Mouse (Mus musculus) heart, embryonic 11.5 days (tissue): ENCODE data around the gene Gm17949. TPM values are rescaled to one million over a fixed set of nuclear protein-coding genes. Genes with fewer than 3 reads are reported as not detected.

ENCODE experiments used
- ATAC-seq: fragments of 200-750 bp; cut with Nextera tagmentation; replicated peaks from 2 replicates; pipeline ENCODE4 v1.8.0; 2017; ENCODE audit warnings: moderate library complexity; ENCODE audit not compliant: insufficient number of reproducible peaks, low FRiP score, low TSS enrichment
- H3K27ac ChIP-seq: fragments of 300-500 bp; sonication (generic); 2 replicates; pipeline ENCODE4 v1.5.1; 2014; ENCODE audit warnings: mild to moderate bottlenecking, low read depth, low read length
- H3K27me3 ChIP-seq: fragments of 300-500 bp; sonication (generic); 2 replicates; pipeline ENCODE4 v1.6.1; 2014; ENCODE audit warnings: mild to moderate bottlenecking, low read length, mixed read lengths; ENCODE audit not compliant: control insufficient read depth, insufficient read depth
- H3K36me3 ChIP-seq: fragments of 300-500 bp; sonication (generic); 2 replicates; pipeline ENCODE4 v1.6.1; 2014; ENCODE audit warnings: mild to moderate bottlenecking, low read length, moderate library complexity, mixed read lengths; ENCODE audit not compliant: control insufficient read depth, insufficient read depth
- H3K4me1 ChIP-seq: fragments of 300-500 bp; sonication (generic); 2 replicates; pipeline ENCODE4 v1.6.1; 2014; ENCODE audit warnings: low read length; ENCODE audit not compliant: control insufficient read depth, insufficient read depth
- H3K4me2 ChIP-seq: fragments of 300-500 bp; sonication (generic); 2 replicates; pipeline ENCODE4 v1.6.1; 2014; ENCODE audit warnings: mild to moderate bottlenecking, moderate library complexity
- H3K4me3 ChIP-seq: fragments of 300-500 bp; sonication (generic); 2 replicates; pipeline ENCODE4 v1.5.1; 2014; ENCODE audit warnings: low read depth, low read length
- H3K9ac ChIP-seq: fragments of 300-500 bp; sonication (generic); 2 replicates; pipeline ENCODE4 v1.6.1; 2014; ENCODE audit warnings: mild to moderate bottlenecking, low read depth, low read length, moderate library complexity
- H3K9me3 ChIP-seq: fragments of 300-500 bp; sonication (generic); replicated peaks from 2 replicates; pipeline ENCODE4 v1.6.1; 2016; ENCODE audit warnings: low read length; ENCODE audit not compliant: control insufficient read depth
- WGBS: fragments of 180-500 bp; shearing (Covaris S2); extraction: QIAGEN DNeasy Blood & Tissue Kit; methylation state at CpG from one replicate; pipeline ENCODE4 v1.1.7; 2014; ENCODE audit not compliant: insufficient replicate concordance; 5-methylcytosine and 5-hydroxymethylcytosine counted together
- polyA plus RNA-seq: library from polyadenylated mRNA; unstranded; fragments of >200 nt; fragmentation: Nextera tagmentation; extraction: Ambion mirVana; gene quantifications from 2 replicates; pipeline ENCODE4 v1.2.1, GENCODE M21; 2014

The Gm17949 gene
- polyA plus RNA-seq, 1 experiment from 2014 or later, result 0.17 TPM

GRCm38 (mm10) chr17:57020960-57021359, 9.7 kb downstream of the Gm17949 start:
- H3K4me3 ChIP-seq, result no peak overlapping the region
- WGBS, result 87% methylated on average over 5 of the region's 5 CpGs
- ATAC-seq, result no peak

DNA sequence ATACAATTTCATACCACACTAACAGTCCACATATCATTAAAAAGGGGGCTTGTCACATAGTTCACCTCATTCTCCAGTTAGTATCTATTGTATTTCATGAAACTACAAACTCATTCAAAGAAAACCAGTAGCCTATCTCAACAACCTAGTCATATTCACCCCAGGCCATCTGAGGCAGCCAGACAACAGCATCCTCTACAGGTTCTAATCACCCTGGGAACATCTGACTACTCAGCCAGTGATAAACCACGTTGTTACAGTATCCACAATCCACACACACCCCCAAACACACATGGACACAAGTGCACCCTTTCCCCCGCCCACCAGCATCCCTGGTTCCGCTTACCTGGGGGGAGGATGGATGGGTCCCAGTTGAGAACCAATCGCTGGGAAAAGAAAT, 16.2 kb downstream of the Gm17949 start:
- H3K4me3 ChIP-seq, result no peak overlapping the region
- no peaks in the 10 kb centered on the region for H3K27me3 ChIP-seq
- peaks cover 46% of the 10 kb centered on the region for H3K36me3 ChIP-seq
- H3K4me1 ChIP-seq, result peaks cover 13% of the 10 kb centered on the region
- no peak overlapping the region for H3K9ac ChIP-seq
- WGBS, result 82% methylated on average over 4 of the region's 4 CpGs
- H3K9me3 ChIP-seq, result no peaks in the 10 kb centered on the region
- no peak overlapping the region for H3K27ac ChIP-seq
- no peak overlapping the region for H3K4me2 ChIP-seq
- no peak for ATAC-seq

More at GRCm38 (mm10) chr17:57020960-57021359, 9.7 kb downstream of the Gm17949 start:
- Histone ChIP-seq H3K4me1 (no peaks in the 10 kb centered on the region), H3K9ac (no peak overlapping the region), H3K4me2 (no peak overlapping the region), H3K27ac (no peak overlapping the region), H3K27me3 (no peaks in the 10 kb centered on the region), H3K36me3 (peaks cover 43% of the 10 kb centered on the region), H3K9me3 (no peaks in the 10 kb centered on the region)

GRCm38 (mm10) chr17:57029691-57030090, 18.4 kb downstream of the Gm17949 start:
- 33% methylated on average over 8 of the region's 8 CpGs for WGBS
- H3K4me3 ChIP-seq, result peak overlapping the region; percentile 97
- 0 out of 2 replicates have a peak overlapping the region, but pooled peaks have one; percentile 96 for H3K27ac ChIP-seq
- H3K9ac ChIP-seq, result peak overlapping the region; percentile 98
- H3K27me3 ChIP-seq, result no peaks in the 10 kb centered on the region
- peak overlapping the region; percentile 98 for H3K4me2 ChIP-seq
- ATAC-seq, result no peak
- H3K36me3 ChIP-seq, result peaks cover 23% of the 10 kb centered on the region
- peaks cover 13% of the 10 kb centered on the region for H3K4me1 ChIP-seq
- no peaks in the 10 kb centered on the region for H3K9me3 ChIP-seq

GRCm38 (mm10) chr17:57030931-57031660, 19.8 kb downstream of the Gm17949 start, which contains the start of gene Khsrp:
TSS of gene Khsrp (minus strand) at chr17:57031522.
- Histone ChIP-seq H3K4me1 (peaks cover 13% of the 10 kb centered on the region), H3K27me3 (no peaks in the 10 kb centered on the region), H3K4me3 (peak within 1 kb of the TSS; percentile 97), H3K9ac (peak within 1 kb of the TSS; percentile 98), H3K4me2 (peak within 1 kb of the TSS; percentile 98), H3K36me3 (peaks cover 15% of the 10 kb centered on the region), H3K27ac (peak within 1 kb of the TSS; percentile 96), H3K9me3 (no peaks in the 10 kb centered on the region)
- no peak for ATAC-seq
- under 1% methylated on average over 51 of the region's 99 CpGs for WGBS

DNA sequence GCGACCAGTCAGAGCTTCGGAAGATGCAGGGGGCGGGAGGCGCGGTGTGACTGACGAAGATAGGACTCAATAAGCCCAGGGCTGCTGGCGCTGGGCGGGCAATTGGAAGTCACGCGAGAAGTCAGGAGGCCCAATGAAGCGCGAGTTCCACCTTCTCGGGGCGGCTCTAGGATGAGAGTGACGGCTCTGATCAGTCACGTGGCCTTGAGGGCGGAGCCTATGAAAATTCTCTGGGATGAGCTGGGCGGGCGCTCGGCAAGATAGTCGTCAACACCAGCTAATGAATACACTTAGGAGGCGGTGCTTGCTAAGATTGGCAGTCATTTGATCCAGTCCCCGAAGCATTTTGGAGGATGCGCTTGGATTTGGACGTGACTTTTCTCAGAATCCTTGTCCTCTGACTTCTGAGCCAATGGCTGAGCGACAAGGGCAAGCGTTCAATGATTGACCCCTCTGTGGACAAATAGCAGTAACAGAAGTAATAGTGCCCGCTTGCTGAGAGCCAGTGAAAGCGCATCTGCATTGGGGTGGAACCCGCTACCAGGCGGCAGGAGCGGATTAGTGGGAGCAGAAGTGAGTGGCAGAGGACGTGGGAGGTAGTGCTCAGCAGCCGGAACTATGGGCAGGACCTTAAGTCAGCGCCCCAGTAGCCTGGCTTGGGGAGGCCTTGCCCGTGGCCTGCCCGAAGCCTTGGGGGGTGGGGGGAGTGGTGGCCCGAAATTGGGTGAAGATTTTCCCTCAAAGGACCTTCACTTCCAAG, 20.6 kb downstream of the Gm17949 start:
- Histone ChIP-seq H3K4me1 (peaks cover 13% of the 10 kb centered on the region), H3K36me3 (peaks cover 10% of the 10 kb centered on the region), H3K27ac (peak overlapping the region; percentile 81), H3K9ac (peak overlapping the region; percentile 65), H3K9me3 (no peaks in the 10 kb centered on the region), H3K27me3 (no peaks in the 10 kb centered on the region), H3K4me3 (peak overlapping the region; percentile 97), H3K4me2 (peak overlapping the region; percentile 68)
- WGBS, result under 1% methylated on average over 37 of the region's 38 CpGs
- ATAC-seq, result peak; percentile 98

GRCm38 (mm10) chr17:57032854-57033253, 21.6 kb downstream of the Gm17949 start:
- 78% methylated on average over 4 of the region's 4 CpGs for WGBS
- no peak for ATAC-seq

DNA sequence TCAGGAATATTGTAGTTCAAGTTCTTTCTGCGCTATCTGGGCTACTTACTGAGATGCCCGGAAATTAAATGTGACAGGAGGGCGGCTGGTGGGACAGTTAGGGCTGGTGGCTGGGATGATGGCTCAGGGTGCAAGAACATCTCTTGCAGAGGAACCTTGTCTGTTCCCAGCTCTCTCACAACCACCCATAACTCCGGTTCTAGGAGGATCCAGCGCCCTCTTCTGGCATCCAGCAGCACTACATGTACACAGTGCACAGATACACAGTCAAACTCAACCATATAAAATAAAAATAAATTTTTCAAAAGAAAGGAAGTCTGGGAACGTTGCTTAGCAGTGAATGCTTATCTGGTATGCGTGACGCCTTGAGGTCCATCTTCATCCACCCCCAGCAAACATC, 27.7 kb downstream of the Gm17949 start:
- WGBS, result 35% methylated on average over 8 of the region's 8 CpGs
- no peaks in the 10 kb centered on the region for H3K9me3 ChIP-seq
- ATAC-seq, result no peak
- H3K36me3 ChIP-seq, result no peaks in the 10 kb centered on the region
- H3K4me1 ChIP-seq, result peaks cover 3% of the 10 kb centered on the region; the same call in 1 of the 2 replicates
- peaks cover 11% of the 10 kb centered on the region for H3K27me3 ChIP-seq
- H3K4me2 ChIP-seq, result no peak overlapping the region
- H3K9ac ChIP-seq, result no peak overlapping the region
- no peak overlapping the region for H3K4me3 ChIP-seq
- H3K27ac ChIP-seq, result no peak overlapping the region

More at GRCm38 (mm10) chr17:57032854-57033253, 21.6 kb downstream of the Gm17949 start:
- Histone ChIP-seq H3K9ac (no peak overlapping the region), H3K4me3 (no peak overlapping the region), H3K27me3 (no peaks in the 10 kb centered on the region), H3K36me3 (peaks cover 4% of the 10 kb centered on the region), H3K27ac (no peak overlapping the region), H3K9me3 (no peaks in the 10 kb centered on the region), H3K4me2 (peak overlapping the region; percentile 68), H3K4me1 (peaks cover 13% of the 10 kb centered on the region)

GRCm38 (mm10) chr17:57041554-57041953, 30.3 kb downstream of the Gm17949 start, which contains the start of gene Slc25a41:
TSS of gene Slc25a41 (minus strand) at chr17:57041654.
- Histone ChIP-seq H3K9me3 (no peaks in the 10 kb centered on the region), H3K9ac (no peak within 1 kb of the TSS), H3K4me1 (peaks cover 3% of the 10 kb centered on the region; the same call in 1 of the 2 replicates), H3K36me3 (no peaks in the 10 kb centered on the region), H3K4me2 (no peak within 1 kb of the TSS), H3K27me3 (peaks cover 11% of the 10 kb centered on the region), H3K4me3 (no peak within 1 kb of the TSS), H3K27ac (no peak within 1 kb of the TSS)
- no peak for ATAC-seq
- 65% methylated on average over 8 of the region's 8 CpGs for WGBS
